Mouse (Mus musculus) erythroblast, embryonic 14.5 days (primary cell): Measurements from ENCODE around the gene Adamtsl2.

Experiments used
- GATA1 ChIP-seq: IDR thresholded peaks from 2 replicates; pipeline ENCODE4 v1.6.1; 2012; ENCODE audit warnings: low read length, inconsistent platforms, mixed read lengths
- TAL1 ChIP-seq: IDR thresholded peaks from 3 replicates; pipeline ENCODE4 v1.6.1; 2012; ENCODE audit warnings: low read length, inconsistent platforms, mixed read lengths

GRCm38 (mm10) chr2:27075485-27075884 lies 3.7 kb upstream of the Adamtsl2 start:
- TF ChIP-seq GATA1 (no peak), TAL1 (no peak)
